Mouse (Mus musculus): ENCODE results near the gene Parvb.

Gene Parvb

GRCm38 (mm10) chr15:84231721-84232561, at the start of gene Parvb:
Gene Parvb, plus strand, starts transcription at chr15:84232043.
- DNase-seq = peak; percentile 61

DNA sequence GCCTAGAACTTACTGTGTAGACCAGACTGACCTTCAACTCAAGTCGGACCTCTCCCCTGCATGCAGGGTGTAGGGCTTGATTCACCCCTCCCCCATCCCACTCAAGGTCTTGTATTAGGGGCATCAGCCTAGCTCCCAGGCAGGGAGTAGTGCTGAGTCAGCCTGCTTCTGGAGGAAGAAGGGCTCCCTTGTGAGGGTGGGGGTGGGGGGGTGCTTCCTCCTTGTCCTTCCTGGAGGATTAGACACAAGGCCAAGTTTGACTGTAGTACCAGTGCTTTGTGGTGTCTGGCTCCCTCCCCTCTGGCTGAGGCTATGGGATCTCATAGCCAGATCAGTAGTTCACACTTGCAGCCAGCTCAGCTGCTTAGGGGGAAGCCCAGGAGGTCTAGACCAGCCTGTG, 47.9 kb upstream of the Parvb start:
- no peak for DNase-seq

DNA sequence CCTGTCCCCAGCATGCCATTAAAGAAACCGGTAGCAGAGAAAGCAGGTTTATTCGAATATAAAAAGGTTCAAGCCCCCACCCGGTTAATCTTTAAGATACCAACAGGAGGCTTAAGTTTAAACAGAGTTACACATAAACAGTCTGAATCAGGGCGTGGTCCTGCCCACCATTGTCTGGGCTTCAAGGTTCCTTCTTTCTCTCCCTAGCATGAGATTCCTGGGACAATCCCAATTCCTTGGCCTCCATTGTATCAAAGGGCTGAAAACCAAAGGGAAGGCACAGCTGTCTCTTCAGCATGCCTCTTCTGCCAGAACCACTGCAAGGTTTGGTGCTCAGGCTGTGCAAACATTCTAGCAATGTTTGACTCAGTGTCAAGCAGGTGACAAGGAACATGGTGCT, 45.6 kb upstream of the Parvb start:
- no peak for DNase-seq

- no peak for DNase-seq
Observed at GRCm38 (mm10) chr15:84188887-84189530, 42.8 kb upstream of the Parvb start.

GRCm38 (mm10) chr15:84189881-84190280, 42.0 kb upstream of the Parvb start:
- DNase-seq = no peak

GRCm38 (mm10) chr15:84191724-84192057, 40.2 kb upstream of the Parvb start:
- DNase-seq = no peak

GRCm38 (mm10) chr15:84192058-84192791, 39.6 kb upstream of the Parvb start, which contains the start of gene Samm50:
Gene Samm50, plus strand, starts transcription at chr15:84192241.
- peak; percentile 89 for DNase-seq

DNA sequence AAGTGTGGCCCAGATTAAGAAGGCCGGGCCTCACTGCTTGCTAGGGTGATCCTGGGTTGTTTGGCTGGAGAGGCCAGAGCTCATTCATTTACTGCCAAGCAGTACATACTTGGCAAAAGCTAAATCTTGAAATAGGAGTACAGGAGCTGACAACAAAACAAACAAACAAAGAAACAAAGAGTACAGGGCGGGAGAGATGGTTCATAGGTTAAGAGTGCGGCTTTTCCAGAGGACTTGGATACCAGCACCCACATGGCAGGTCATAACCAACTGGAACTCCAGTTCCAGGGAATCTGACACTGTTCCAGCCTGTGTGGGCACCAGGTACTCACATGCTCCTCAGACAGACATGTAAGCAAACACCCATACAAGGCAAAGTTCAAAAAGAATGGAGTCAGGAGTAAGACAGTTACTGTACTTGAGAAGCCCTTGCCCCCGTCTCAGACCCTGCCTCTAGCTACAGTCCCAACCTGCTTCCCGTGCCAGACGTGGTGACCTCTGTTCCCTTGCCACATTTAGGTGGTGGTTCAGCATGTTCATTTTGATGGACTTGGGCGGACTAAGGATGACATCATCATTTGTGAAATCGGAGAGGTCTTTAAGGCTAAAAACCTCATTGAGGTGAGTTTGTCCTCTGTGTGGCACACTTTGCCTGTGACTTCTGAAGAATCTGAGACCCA, 35.2 kb upstream of the Parvb start:
- no peak for DNase-seq

DNA sequence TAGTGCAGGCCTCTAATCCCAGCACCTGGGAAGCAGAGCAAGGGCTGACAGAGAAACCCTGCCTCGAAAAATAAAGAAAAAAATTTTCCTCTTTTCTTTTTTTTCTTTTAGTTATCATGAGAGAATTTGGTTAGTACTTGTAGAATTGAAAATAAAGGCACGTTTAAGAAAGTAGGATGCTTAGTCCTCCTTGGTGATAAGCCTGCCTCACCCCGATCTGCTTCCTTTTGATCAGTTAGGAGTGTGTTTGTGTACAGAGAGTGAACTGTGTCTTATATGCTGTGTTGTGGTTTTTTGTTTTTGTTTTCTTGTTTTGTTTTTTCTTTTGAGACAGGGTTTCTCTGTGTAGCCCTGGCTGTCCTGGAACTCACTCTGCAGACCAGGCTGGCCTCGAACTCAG, 24.5 kb upstream of the Parvb start:
- no peak for DNase-seq

- no peak for DNase-seq
Observed at GRCm38 (mm10) chr15:84209517-84210412, 22.1 kb upstream of the Parvb start.

DNA sequence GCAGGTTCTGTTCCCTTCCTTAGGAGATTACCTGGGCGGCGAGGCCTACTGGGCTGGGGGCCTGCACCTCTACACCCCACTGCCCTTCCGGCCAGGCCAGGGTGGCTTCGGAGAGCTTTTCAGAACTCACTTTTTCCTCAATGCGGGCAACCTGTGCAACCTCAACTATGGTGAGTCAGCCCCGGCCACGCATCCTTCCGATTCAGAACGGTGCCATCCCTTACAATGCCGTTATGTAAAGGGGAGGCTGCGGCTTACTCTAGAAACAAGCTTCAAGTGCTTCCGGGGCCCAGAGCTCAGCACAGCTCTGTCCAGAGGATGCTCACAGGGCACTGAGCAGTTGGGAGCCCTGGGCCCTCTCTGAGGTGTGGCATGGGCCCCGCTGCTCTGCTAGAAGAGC, 21.4 kb upstream of the Parvb start:
- no peak for DNase-seq

DNA sequence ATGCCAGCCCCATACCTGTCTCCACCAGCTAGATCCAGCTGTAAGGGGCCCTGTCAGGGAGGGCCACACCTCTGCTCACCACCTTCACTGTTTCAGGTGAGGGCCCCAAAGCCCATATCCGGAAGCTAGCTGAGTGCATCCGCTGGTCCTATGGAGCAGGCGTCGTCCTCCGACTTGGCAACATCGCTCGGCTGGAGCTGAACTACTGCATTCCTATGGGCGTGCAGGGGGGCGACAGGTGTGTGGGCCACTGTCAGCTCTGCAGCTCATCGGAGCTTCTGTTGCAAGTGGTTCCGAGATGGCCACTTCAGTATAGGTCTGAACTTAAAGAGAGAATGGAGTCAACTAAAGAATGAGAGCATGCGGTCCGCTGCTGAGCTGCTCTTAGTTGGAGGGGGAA, 20.9 kb upstream of the Parvb start:
- DNase-seq = no peak

DNA sequence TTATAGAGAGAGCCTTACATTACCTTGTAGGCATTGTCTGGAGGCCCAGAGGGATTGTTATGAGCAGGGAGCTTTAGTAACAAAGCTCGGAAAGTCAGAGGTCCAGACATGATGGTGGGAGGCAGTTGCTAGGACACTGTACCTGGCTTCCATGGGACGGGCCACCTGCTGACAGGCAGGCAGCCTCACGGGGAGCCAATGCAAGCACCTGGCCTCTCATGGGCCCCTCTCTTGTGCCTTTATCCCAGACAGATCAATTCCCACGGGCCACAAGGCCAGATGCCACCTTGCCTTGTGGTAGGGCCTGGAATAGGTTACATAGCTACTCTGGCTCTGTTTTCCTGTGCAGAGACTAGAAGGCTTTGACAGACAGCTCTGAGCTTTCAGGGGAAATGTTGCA, 20.3 kb upstream of the Parvb start:
- no peak for DNase-seq

DNA sequence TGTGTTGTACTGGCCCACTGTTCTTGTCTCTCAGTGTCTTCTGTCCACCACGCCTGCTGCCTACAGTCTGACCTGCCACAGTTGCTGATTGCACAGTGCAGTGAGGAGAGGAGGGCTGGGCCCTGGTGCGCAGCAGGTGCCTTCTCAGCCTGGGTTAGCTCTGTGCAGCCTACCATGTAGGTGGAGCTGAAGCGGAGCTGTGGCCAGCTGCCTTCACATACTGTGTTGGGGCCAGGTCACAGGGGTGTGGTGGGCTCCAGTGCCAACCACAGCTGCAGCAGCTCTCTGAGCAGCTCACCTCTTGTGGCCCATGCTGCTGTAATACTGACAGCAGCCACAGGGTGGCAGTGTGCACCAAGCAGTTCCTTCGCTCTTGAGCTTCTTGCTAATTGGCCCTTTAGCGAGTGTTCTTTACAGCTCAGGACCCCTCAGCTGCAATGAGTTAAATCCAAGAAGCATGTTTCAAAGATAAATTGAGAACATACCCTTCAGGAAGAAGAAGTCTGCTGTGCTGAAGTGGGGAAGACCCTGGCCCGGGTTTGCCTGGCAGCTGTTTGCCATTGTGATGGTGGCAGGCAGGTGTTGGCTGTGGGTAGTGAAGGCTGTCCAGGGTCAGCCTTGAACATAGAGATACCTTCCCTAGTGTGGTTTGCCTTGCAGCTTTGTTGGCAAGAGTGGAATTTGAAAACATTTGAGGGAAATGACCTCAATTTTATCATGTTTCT, 19.6 kb upstream of the Parvb start:
- peak; percentile 87 for DNase-seq

DNA sequence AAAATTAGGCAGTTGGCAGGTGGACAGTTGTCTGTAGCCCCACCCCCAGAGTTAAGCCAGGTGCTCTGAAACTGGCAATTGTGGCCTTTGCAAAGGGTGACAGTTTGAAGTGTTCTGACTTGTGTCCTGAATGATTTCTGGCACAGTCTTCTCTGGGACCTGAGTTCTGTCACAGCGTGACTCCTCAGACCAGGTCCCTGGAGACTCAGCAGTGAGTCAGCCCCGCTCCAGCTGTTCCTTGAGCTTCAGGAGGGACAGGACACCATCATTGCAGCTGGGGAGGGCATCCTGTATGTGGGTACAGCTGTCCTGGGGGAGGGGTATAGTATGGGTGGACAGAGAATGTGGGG, 19.1 kb upstream of the Parvb start:
- no peak for DNase-seq

- DNase-seq = no peak
Observed at GRCm38 (mm10) chr15:84213162-84213739, 18.6 kb upstream of the Parvb start.

GRCm38 (mm10) chr15:84214476-84214875, 17.4 kb upstream of the Parvb start:
- DNase-seq = no peak

- DNase-seq = no peak
Observed at GRCm38 (mm10) chr15:84215273-84215672, 16.6 kb upstream of the Parvb start.

DNA sequence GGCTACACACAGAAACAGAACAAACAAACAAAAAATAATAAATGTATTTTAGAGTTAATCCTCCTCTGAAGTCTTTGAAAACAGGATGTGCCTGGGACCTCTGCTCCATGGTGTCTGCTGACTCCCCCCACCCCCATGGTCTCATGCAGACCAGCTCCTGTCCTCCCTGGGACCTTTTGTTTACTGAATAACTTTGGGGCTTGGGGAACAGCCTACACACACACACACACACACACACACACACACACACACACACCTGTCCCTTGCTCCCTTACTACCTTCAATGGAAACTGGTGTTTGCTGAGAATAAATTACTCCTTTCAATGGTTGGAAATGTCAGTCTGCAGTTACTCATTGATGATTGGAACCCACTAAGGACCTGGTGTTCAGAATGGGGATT, 15.8 kb upstream of the Parvb start:
- no peak for DNase-seq

GRCm38 (mm10) chr15:84216461-84217084, 15.3 kb upstream of the Parvb start:
- DNase-seq = no peak
